Mouse (Mus musculus): ENCODE data around the gene Anks3.

Gene Anks3

DNA sequence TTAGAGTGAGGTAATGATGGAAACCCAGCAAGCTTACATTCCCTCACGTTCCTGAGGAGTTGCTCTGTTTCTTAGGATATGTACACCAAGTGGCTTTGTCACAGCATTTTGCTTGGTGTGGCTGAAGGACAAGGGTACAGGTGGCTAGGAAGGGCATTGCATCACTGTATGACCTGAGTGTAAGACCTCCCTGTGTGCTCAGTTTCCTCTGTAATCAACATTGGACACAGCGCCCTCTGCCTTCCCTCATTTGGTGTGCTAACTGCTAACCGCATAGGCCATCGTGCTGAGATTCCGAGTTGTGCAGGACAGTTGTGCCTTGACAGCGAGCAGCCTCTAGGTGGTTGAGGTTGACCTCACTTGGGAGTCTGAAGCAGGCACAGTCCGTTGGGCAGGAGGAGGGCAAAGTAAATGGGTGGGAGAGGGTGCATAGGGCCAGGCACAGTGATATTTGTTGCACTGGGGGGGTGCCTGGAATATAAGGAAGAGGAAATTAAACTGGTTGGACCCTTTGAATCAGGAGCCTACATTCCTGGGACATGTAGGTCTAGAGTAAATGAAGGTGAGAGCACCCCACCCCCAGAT, 66.8 kb downstream of the Anks3 start:
- no peak for DNase-seq (ENCODE audit: low spot score in 2 of 2)

DNA sequence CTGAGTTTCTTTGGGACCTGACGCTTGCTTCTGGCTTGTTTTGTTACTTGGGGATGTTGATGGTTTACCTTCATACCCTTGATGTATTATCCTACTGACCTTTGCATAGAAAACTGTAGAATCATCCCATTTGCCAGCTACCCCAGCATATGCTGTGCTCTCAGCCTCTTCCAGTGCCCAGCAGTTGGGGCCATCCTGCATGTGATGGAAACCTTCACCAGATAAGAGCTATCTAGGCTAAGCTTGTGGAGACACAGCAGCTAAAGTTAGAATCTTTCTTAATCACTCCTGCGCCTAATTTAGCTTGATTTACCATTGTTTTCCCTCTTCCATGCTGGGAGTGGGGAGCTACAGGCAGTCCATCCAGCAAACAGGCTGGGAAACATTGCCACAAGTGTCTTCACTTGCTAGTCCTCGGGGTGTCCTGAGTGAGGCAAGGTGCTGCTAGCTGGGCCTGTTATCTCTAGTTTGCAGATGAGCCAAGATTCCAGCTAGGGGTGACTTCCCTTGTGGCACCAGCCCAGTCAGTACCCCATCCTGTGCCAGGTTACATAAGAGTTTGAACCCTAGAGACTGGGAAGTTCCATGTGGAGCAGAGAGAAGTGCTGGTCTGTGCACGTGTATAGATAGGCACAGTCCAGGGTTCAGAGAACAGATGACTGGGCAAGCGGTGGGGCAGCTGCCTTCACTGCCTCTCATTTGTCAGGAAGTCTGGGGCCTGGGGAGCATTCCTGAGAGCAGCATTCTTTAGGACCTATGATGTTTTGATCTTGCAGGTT, 67.6 kb downstream of the Anks3 start:
- no peak for DNase-seq (ENCODE audit: low spot score in 2 of 2)

DNA sequence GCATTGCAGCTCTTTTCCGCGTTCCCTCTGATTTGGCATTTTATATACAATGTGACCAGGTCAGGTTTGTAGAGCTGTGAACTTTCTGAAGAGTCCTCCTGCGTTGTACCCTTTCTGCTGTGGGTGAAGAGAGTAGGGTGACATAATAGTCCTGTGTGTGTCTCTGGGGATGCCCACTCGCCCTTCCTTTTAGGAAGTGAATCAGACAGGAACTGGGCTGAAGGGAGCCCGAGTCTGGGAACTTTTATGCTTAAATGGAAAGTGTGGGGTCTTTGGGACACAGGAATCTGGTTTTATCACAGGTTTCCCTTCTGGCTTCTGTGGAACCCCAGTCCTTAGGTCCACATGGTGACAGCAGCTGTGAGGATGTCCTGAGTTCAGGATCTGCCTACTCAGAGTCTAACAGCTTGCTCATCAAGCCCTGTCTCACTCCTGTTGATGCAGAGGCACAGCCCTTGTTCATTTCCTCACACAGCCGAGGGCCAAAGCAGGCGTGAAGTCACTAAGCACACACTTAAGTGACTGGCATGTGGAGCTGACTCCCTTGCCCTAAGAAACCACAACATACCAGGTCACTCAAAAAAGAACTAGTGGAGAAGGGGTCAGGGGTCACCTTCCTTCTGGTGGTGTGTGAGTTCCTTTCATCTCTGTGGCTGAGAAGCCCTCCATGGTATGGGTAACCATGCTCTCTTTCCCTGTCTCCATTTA, 69.7 kb downstream of the Anks3 start:
- DNase-seq (ENCODE audit: low spot score in 2 of 2): no peak

DNA sequence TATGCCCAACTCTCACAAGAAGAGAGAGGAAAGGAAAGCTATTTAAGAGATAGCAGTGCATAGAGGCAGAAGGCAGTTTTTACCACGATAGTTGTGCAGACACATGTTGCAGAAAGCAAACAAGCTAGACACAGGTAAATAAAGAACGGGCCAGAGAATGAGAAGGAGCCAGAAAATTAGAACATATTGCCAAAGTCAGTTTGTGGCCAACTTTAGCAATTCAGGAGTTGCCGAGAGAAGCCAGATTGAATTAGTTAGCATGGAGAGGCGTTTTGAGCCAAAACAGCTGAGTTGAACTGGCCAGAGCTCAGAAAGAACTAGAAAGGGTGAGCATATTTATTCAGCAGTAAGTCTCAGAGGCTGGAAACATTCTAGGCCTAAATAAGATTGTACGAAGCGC, 71.8 kb downstream of the Anks3 start:
- DNase-seq (ENCODE audit: low spot score in 2 of 2): no peak
